10 mouse cellular contexts compared by ENCODE assay signal in the genomic region with DNA sequence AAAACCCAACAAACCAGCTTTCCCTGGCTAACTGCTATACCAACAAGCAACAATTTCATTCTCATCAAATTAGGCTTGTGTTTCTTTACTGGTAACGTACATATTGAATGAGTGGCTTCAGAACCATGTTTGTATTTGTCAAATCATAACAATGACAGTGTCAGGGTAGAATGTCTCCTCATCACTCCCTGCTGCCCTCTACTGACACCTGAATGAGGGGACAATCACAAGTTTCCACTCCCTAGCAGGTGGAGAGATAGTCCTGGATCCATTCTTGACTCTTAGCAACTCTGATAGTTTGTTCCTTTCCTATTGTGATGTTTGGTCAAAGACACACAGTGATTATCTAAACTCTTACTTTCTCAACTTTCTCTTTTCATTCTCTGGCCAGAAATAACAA.
A peak's percentile ranks its signal among the peaks of the same experiment; 100 is the strongest.
DNase-seq lines count a peak whose midpoint lies in the region; ATAC-seq and TF ChIP-seq lines count a peak whose summit lies in the region.
"Had no signal": no experiment of that assay in that cellular context is flagged by ENCODE, and none has a peak within 500 bp of the region (broad histone marks: within the 10 kb centered on the region; RNA-seq: fewer than 3 reads in every experiment).

No protein-coding gene starts in this region.

- no peak for DNase-seq in kidney, postnatal 0 days (ENCODE audit: low spot score)
- peak; percentile 26 for DNase-seq in thymus, adult 2 months
- DNase-seq in thymus, adult 18-20 months: no peak
- peak; percentile 37 for DNase-seq in ZHBTc4 (ENCODE audit: low read depth, low spot score)
- no peak for DNase-seq in spleen, postnatal 4 days (ENCODE audit: low spot score in 2 of 2)

- H3K4me2 ChIP-seq in kidney, postnatal 0 days (ENCODE audit: low read length): no peak overlapping the region
- no peak overlapping the region for H3K4me2 ChIP-seq in kidney, embryonic 14.5 days (replicated peaks; ENCODE audit: low read depth, low read length)
- H3K4me2 ChIP-seq in intestine, embryonic 15.5 days (replicated peaks): no peak overlapping the region
- H3K4me2 ChIP-seq: forebrain, embryonic 15.5 days; kidney, embryonic 15.5 days had no signal

- H3K36me3 ChIP-seq in kidney, postnatal 0 days (ENCODE audit: insufficient read depth, low read length): no peaks in the 10 kb centered on the region
- H3K36me3 ChIP-seq in kidney, embryonic 14.5 days (ENCODE audit: control insufficient read depth, insufficient read depth, low read length): no peaks in the 10 kb centered on the region
- no peaks in the 10 kb centered on the region for H3K36me3 ChIP-seq in thymus, adult 2 months (ENCODE audit: control insufficient read depth, insufficient read depth, low read length)
- no peaks in the 10 kb centered on the region for H3K36me3 ChIP-seq in intestine, embryonic 15.5 days
- H3K36me3 ChIP-seq: forebrain, embryonic 15.5 days; kidney, embryonic 15.5 days had no signal

- H3K27me3 ChIP-seq in kidney, postnatal 0 days (ENCODE audit: insufficient read depth, low read length): no peaks in the 10 kb centered on the region
- no peaks in the 10 kb centered on the region for H3K27me3 ChIP-seq in kidney, embryonic 14.5 days (ENCODE audit: control insufficient read depth, insufficient read depth, low read length)
- H3K27me3 ChIP-seq in thymus, adult 2 months (ENCODE audit: control insufficient read depth, insufficient read depth, low read length): no peaks in the 10 kb centered on the region
- H3K27me3 ChIP-seq in intestine, embryonic 15.5 days (replicated peaks): no peaks in the 10 kb centered on the region
- H3K27me3 ChIP-seq: forebrain, embryonic 15.5 days; kidney, embryonic 15.5 days had no signal

- no peak overlapping the region for H3K27ac ChIP-seq in kidney, postnatal 0 days
- H3K27ac ChIP-seq in kidney, embryonic 14.5 days (ENCODE audit: low read depth, low read length): no peak overlapping the region
- H3K27ac ChIP-seq in thymus, adult 2 months (ENCODE audit: control insufficient read depth, insufficient read depth, low read length): no peak overlapping the region
- H3K27ac ChIP-seq in intestine, embryonic 15.5 days: no peak overlapping the region
- H3K27ac ChIP-seq: forebrain, embryonic 15.5 days; kidney, embryonic 15.5 days; macrophage had no signal

- no peaks in the 10 kb centered on the region for H3K4me1 ChIP-seq in kidney, postnatal 0 days (replicated peaks; ENCODE audit: insufficient read depth, low read length)
- H3K4me1 ChIP-seq in kidney, embryonic 14.5 days (ENCODE audit: control insufficient read depth, insufficient read depth, low read length): no peaks in the 10 kb centered on the region
- H3K4me1 ChIP-seq in thymus, adult 2 months (replicated peaks; ENCODE audit: control insufficient read depth, insufficient read depth, low read length): no peaks in the 10 kb centered on the region
- H3K4me1 ChIP-seq in intestine, embryonic 15.5 days (replicated peaks): no peaks in the 10 kb centered on the region
- H3K4me1 ChIP-seq: forebrain, embryonic 15.5 days; kidney, embryonic 15.5 days had no signal

- no peak for TF ChIP-seq POLR2A in thymus, adult 2 months (IDR thresholded peaks at IDR 0.05; ENCODE audit: control insufficient read depth, extremely low read depth, insufficient read depth, low read length, poor library complexity)

- peak; percentile 25; the same call in 1 of the 2 replicates for TF ChIP-seq CTCF in kidney, postnatal 0 days (IDR thresholded peaks at IDR 0.05; ENCODE audit: low read depth)
- no peak for TF ChIP-seq CTCF in thymus, adult 2 months (IDR thresholded peaks at IDR 0.05; ENCODE audit: borderline replicate concordance, control insufficient read depth, extremely low read depth, insufficient read depth, low read length, poor library complexity)

- H3K9ac ChIP-seq in kidney, postnatal 0 days (ENCODE audit: low read depth, low read length): no peak overlapping the region
- no peak overlapping the region for H3K9ac ChIP-seq in kidney, embryonic 14.5 days (ENCODE audit: low read depth, low read length)
- no peak overlapping the region for H3K9ac ChIP-seq in intestine, embryonic 15.5 days
- H3K9ac ChIP-seq: forebrain, embryonic 15.5 days; kidney, embryonic 15.5 days had no signal

- 81% methylated on average over 1 of the region's 1 CpGs for WGBS in kidney, postnatal 0 days
- WGBS in kidney, embryonic 14.5 days: 86% methylated on average over 1 of the region's 1 CpGs
- 88% methylated on average over 1 of the region's 1 CpGs for WGBS in thymus, adult 2 months
- 93% methylated on average over 1 of the region's 1 CpGs for WGBS in intestine, embryonic 15.5 days

- H3K4me3 ChIP-seq in kidney, postnatal 0 days (replicated peaks; ENCODE audit: low read depth, low read length): no peak overlapping the region
- H3K4me3 ChIP-seq in kidney, embryonic 14.5 days (ENCODE audit: low read length): no peak overlapping the region
- no peak overlapping the region for H3K4me3 ChIP-seq in thymus, adult 2 months (ENCODE audit: control insufficient read depth, insufficient read depth, low read length)
- no peak overlapping the region for H3K4me3 ChIP-seq in intestine, embryonic 15.5 days (replicated peaks)
- H3K4me3 ChIP-seq: forebrain, embryonic 15.5 days; kidney, embryonic 15.5 days had no signal

- no peaks in the 10 kb centered on the region for H3K9me3 ChIP-seq in kidney, postnatal 0 days (replicated peaks; ENCODE audit: low read length)
- no peaks in the 10 kb centered on the region for H3K9me3 ChIP-seq in kidney, embryonic 14.5 days (ENCODE audit: control insufficient read depth, low read length)
- no peaks in the 10 kb centered on the region for H3K9me3 ChIP-seq in intestine, embryonic 15.5 days
- H3K9me3 ChIP-seq: forebrain, embryonic 15.5 days; kidney, embryonic 15.5 days had no signal

- no peak for ATAC-seq in kidney, postnatal 0 days (replicated peaks; ENCODE audit: low FRiP score, low read depth)
- ATAC-seq in kidney, embryonic 14.5 days (ENCODE audit: low FRiP score, low TSS enrichment): no peak
- no peak for ATAC-seq in intestine, embryonic 15.5 days
- ATAC-seq: forebrain, embryonic 15.5 days had no signal

Comparison
In these comparisons a context has a peak if more than half of its experiments do, and no peak if none do; other contexts are left out.
1. DNase-seq: peak in thymus, adult 2 months (single experiment) and ZHBTc4 (single experiment); none in kidney, postnatal 0 days (single experiment), thymus, adult 18-20 months (0 of 2) and spleen, postnatal 4 days (0 of 2).